Mouse (Mus musculus) gonadal fat pad, adult 2 months (tissue): ENCODE measurements around the gene Adamtsl1. TPM values are rescaled to one million over a fixed set of nuclear protein-coding genes. Genes with fewer than 3 reads are reported as not detected.
A peak's percentile ranks its signal among the peaks of the same experiment; 100 is the strongest.

Source experiments
- DNase-seq: peaks from one replicate; pipeline ENCODE4 v3.0.0-alpha.2; 2012; ENCODE audit warnings: low read depth
- polyA plus RNA-seq: library from polyadenylated mRNA; depleted of rRNA; stranded (reverse); fragments of >200 nt; gene quantifications from 2 replicates; pipeline ENCODE4 v1.2.3, GENCODE M21; 2012

Adamtsl1 gene
- polyA plus RNA-seq, 1 experiment = 17.9 TPM

DNA sequence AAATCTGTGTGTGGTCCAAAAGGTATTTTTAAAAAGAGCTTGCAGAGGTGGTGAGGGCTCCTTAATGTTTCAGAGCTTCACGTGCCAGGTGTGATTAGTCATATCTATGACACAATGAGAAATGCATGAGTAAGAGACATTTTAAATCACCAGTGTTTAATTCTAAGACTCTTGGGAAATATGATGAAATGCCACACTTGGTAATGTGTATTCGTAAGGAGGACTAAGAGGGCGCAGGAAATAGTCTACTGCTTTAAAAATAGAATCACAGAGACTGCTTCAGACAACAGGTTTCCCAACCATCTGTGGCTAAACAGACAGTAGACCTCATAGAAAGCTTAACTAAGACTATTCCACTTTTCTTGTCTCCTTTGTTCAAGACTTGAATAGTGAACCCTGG is 406.5 kb downstream of the Adamtsl1 start:
- peak; percentile 10 for DNase-seq

GRCm38 (mm10) chr4:85922741-85923140 is 408.8 kb downstream of the Adamtsl1 start:
- DNase-seq = no peak

GRCm38 (mm10) chr4:85932129-85932528 is 418.2 kb downstream of the Adamtsl1 start:
- no peak for DNase-seq

DNA sequence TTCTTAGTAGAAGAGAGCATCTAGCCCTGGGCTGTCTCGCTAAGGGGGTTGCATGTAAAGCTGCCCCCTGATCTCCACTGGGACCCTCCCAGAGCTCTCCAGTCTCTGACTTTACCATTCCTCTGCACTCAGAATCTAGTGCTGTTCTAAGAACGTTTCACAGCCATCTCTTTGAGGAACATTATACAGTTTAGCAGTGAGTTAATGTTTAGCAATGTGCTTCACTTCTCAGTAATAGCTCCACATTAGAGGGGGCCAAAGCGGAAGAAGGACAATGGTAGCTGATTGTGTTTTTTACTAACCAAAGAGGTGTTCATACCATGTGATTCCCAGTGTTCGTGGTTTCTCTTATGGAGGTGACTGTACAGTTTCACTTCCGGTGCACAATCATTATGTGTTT is 425.5 kb downstream of the Adamtsl1 start:
- no peak for DNase-seq

GRCm38 (mm10) chr4:85941857-85942256 is 427.9 kb downstream of the Adamtsl1 start:
- no peak for DNase-seq

- DNase-seq = no peak
Observed at GRCm38 (mm10) chr4:85953590-85953989, 439.6 kb downstream of the Adamtsl1 start.

GRCm38 (mm10) chr4:85955387-85955786 is 441.4 kb downstream of the Adamtsl1 start:
- no peak for DNase-seq

- DNase-seq = peak; percentile 24
Observed at GRCm38 (mm10) chr4:85957266-85957665, 443.3 kb downstream of the Adamtsl1 start.

DNA sequence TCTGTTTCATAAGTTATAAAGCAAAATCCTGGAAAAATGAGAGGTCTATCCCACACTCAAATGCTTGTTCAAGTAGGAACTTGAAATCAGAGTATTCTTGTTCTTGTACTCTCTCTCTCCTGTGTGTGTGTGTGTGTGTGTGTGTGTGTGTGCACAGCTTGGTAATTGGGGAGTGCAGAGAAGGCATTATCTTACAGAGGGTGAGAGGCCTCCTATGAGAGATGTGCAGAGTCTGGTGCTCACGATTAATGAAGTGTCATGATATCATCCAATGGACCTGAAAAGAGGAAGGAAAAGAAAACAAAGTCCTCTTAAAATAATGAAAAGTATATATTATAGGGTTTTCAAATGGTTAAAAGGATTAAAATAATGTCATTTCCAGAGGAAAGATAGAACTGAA is 443.9 kb downstream of the Adamtsl1 start:
- no peak for DNase-seq

DNA sequence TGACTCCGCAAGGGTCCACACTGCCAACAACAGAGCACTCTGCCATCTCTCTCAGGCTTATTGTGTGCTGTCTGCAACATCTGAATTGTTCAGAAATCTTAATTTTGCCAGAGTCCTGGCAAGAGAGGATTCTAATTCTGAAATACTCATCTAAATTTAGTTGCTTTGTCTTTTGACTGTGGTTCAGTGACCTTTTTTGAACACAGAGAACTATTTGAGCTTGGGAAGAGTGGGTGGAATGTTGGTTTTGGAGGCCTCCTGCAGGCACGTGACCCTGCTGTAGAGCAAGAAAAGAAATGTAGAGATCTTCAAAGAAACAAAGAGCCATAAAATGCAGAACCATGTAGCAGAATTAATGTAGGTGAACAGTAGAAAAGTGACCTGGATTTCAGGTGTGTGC is 445.0 kb downstream of the Adamtsl1 start:
- DNase-seq = no peak

DNA sequence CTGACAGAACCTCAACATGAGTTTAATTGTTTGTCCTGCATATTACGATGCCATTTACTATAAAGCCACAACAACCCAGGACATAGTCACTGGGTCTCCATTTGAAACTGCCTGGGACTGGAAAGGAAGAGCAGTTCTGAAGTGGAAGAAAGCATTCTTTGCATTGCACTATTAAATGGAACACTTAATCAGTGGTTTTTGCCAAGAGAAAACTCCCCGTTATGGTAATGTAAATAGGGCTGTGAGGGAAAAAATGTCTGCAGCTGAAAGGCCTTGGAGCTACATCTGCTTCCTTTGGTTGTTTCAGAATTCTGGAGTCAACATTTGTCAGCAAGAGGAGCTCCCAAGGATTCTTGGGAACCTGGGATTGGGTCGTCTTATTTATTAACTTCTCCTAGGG is 462.2 kb downstream of the Adamtsl1 start:
- no peak for DNase-seq

DNA sequence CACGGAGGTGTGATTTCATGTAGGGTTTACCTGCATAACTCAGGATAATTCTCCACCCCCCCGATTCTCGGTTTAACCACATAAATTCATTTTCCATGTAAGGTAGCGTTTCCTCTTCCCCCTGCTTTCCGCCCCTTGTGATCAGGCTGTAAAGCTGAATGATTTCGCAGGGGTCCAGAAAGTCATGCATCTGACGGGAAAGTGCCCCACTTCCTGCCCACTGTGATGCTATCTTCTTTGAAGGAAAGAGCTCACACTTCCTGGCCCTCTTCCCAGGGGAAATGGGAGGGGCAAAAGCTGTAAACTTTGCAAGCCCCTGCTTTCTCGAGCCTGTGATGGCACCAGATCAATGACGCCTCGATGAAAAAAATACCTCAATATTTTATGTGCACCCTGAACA is 465.2 kb downstream of the Adamtsl1 start:
- no peak for DNase-seq

DNA sequence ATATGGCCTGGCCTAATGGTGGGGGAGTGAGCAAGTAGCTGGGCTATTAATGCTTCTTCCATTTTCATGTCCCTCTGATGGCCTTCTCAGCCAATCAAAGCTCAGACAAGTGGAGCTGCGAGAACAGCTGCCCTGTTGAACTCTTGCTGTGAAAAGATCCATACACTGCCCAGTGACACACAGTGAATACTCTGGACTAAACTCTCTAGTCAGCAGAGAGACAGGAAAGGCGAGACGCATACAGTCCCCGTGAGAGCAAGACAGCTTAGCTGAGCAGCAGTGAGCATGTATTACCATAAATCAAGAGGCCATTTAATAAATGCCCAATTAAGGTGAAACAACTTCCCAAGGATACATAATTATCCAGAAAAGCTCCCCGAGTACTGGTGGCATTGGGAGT is 492.6 kb downstream of the Adamtsl1 start:
- no peak for DNase-seq

GRCm38 (mm10) chr4:86013640-86014039 is 499.7 kb downstream of the Adamtsl1 start:
- no peak for DNase-seq

- no peak for DNase-seq
Observed at GRCm38 (mm10) chr4:86018928-86019327, 505.0 kb downstream of the Adamtsl1 start.

- DNase-seq = no peak
Observed at GRCm38 (mm10) chr4:86019586-86019985, 505.6 kb downstream of the Adamtsl1 start.

- DNase-seq = no peak
Observed at GRCm38 (mm10) chr4:86020372-86021090, 506.6 kb downstream of the Adamtsl1 start.

DNA sequence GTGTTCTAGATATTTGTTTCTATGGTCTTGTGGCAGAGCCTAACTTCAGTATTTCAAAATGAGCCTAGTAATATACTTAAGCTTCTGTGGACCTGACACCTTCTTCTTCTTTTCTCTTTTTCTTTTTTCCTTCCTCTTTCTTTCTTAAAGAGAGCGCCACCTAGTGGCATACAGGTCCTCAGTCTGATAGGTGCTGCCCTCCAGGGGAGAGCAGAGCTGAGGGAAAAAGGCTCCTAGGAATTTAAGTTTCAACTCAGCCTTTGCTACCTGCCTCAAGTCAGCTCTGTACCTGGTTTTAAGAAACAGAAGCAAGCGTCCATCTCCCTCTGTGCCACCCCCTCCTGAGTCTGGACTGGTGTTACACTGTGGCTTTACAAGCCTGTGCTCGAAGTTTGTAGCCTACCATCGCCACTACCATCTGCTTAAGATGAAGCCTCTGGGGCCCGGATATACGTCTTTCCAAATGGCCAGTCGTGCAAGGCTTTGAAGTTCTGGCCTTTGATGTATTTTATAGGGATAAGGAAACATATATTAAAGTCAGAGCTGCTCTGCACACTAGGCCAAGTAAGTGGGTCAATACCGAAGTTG is 510.7 kb downstream of the Adamtsl1 start:
- no peak for DNase-seq

GRCm38 (mm10) chr4:86029486-86029885 is 515.5 kb downstream of the Adamtsl1 start:
- DNase-seq = no peak

DNA sequence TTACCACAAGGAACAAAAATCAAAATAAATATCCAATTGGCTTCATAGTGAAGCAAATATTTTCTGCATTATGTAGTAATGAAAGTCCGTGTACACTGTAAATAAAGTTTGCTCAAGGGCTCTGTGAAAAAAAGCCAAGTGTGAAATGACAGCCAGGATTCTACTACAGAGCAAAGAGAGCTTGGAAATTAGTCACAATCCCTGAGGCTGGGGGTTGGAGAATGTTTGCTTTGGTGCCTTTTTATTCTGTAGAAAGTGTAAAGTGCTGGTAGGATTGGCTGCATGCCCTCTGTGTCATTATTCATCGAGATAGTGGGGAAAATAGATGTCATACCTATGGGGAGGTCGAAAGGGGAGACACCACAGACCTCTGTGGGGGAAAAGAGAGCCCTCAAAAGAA is 516.2 kb downstream of the Adamtsl1 start:
- DNase-seq = no peak

- DNase-seq = no peak
Observed at GRCm38 (mm10) chr4:86031041-86031440, 517.1 kb downstream of the Adamtsl1 start.

GRCm38 (mm10) chr4:86040921-86041320 is 526.9 kb downstream of the Adamtsl1 start:
- no peak for DNase-seq

GRCm38 (mm10) chr4:86045448-86045847 is 531.5 kb downstream of the Adamtsl1 start:
- no peak for DNase-seq

DNA sequence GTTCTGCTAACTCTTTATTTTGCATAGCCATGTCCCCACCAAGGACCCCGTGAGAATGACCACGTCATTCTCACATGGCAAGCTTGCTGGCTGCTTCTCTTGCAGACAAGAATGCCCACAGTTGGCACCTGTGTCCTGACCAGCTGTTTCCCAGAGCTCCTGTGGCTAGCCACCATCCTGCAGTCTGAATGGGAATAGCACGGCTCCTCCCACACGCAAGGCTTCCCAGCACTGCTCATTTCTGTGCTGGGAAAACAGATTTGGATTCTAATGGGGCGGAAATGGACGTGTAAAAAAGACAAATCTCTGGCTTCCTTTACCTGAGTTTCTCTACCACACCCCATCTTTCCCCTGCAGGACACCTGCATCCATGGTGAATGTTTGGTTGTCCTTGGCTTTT is 531.9 kb downstream of the Adamtsl1 start:
- no peak for DNase-seq
